Mouse (Mus musculus): Measurements from ENCODE around the gene Stbd1. TPM values are rescaled to one million over a fixed set of nuclear protein-coding genes. Genes with fewer than 3 reads are reported as not detected.
A peak's percentile ranks its signal among the peaks of the same experiment; 100 is the strongest.

Stbd1 gene
- polyA plus RNA-seq (2014; fragmentation: Nextera tagmentation; extraction: Ambion mirVana) = 3.5 and 4.0 TPM in 2 replicates

- Histone ChIP-seq H3K27ac (ENCODE audit: low read depth, low read length) (no peak within 1 kb of the TSS), H3K9ac (ENCODE audit: low read length) (peak within 1 kb of the TSS; percentile 68), H3K4me2 (ENCODE audit: low read length) (peak within 1 kb of the TSS; percentile 94), H3K9me3 (replicated peaks; ENCODE audit: control insufficient read depth, low read length) (no peaks in the 10 kb centered on the region), H3K27me3 (replicated peaks; ENCODE audit: control insufficient read depth, insufficient read depth, low read length) (peaks cover 4% of the 10 kb centered on the region), H3K36me3 (ENCODE audit: control insufficient read depth, insufficient read depth, low read length) (no peaks in the 10 kb centered on the region), H3K4me1 (ENCODE audit: control insufficient read depth, insufficient read depth, low read length) (no peaks in the 10 kb centered on the region), H3K4me3 (ENCODE audit: low read depth, low read length) (peak within 1 kb of the TSS; percentile 68)
- DNase-seq (ENCODE audit: low spot score) (peak; percentile 71), ATAC-seq (peak; percentile 93)
- WGBS = under 1% methylated on average over 68 of the region's 69 CpGs
Observed at GRCm38 (mm10) chr5:92602691-92603690, at the start of gene Stbd1. Gene Stbd1 (plus strand): TSS chr5:92603041.

DNA sequence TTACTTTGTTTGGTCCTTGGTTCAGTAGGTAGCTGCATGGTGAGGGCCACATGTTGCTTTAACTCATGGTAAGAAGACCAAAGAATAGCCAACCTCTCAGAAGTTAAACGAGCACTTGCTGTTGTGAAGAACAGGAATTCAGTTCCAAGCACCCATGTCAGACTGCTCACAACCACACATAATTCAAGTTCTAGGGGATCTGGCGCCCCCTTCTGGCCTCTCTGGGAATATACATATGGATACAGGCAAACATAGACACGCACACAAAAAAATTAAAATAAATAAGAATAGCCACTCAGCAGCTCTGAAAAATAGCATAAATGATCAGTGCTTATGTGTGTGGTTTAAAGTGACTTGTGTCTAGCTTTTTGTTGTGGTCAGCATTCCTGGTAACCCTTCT is 48.9 kb upstream of the Stbd1 start:
- ATAC-seq (no peak), DNase-seq (ENCODE audit: low spot score) (no peak)
- no peaks in the 10 kb centered on the region for H3K36me3 ChIP-seq (ENCODE audit: control insufficient read depth, insufficient read depth, low read length)
- H3K4me3 ChIP-seq (ENCODE audit: low read depth, low read length) = no peak overlapping the region
- H3K9ac ChIP-seq (ENCODE audit: low read length) = no peak overlapping the region
- no peaks in the 10 kb centered on the region for H3K4me1 ChIP-seq (ENCODE audit: control insufficient read depth, insufficient read depth, low read length)
- no peak overlapping the region for H3K27ac ChIP-seq (ENCODE audit: low read depth, low read length)
- H3K27me3 ChIP-seq (replicated peaks; ENCODE audit: control insufficient read depth, insufficient read depth, low read length) = no peaks in the 10 kb centered on the region
- 0 out of 2 replicates have a peak, but pooled peaks cover 3% of the 10 kb centered on the region for H3K9me3 ChIP-seq (replicated peaks; ENCODE audit: control insufficient read depth, low read length)
- H3K4me2 ChIP-seq (ENCODE audit: low read length) = no peak overlapping the region
- 63% methylated on average over 3 of the region's 3 CpGs for WGBS

DNA sequence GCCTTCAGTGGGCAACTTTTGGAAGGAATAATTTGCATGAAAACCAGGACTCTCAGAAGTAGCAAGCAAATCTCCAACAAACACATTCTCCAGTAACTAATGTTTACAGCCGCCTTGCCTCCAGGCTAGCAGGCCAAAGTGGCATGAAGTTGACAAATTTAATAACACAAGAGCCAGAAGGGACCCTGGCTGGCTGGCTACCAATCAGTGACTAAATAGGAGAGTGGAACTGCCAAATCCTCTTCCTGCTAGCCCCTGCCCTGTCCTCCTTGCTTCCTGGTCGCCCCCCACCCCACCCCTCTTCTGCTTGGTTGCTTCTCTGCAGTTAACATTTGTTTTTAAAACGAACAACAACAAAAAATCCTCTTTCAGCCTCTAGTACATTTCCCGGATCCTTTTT is 48.4 kb upstream of the Stbd1 start:
- Histone ChIP-seq H3K4me2 (ENCODE audit: low read length) (no peak overlapping the region), H3K4me3 (ENCODE audit: low read depth, low read length) (no peak overlapping the region), H3K9ac (ENCODE audit: low read length) (no peak overlapping the region), H3K9me3 (replicated peaks; ENCODE audit: control insufficient read depth, low read length) (0 out of 2 replicates have a peak, but pooled peaks cover 3% of the 10 kb centered on the region), H3K36me3 (ENCODE audit: control insufficient read depth, insufficient read depth, low read length) (no peaks in the 10 kb centered on the region), H3K4me1 (ENCODE audit: control insufficient read depth, insufficient read depth, low read length) (no peaks in the 10 kb centered on the region), H3K27ac (ENCODE audit: low read depth, low read length) (no peak overlapping the region), H3K27me3 (replicated peaks; ENCODE audit: control insufficient read depth, insufficient read depth, low read length) (no peaks in the 10 kb centered on the region)
- peak; percentile 20 for DNase-seq (ENCODE audit: low spot score)
- no peak for ATAC-seq
- WGBS = 80% methylated on average over 4 of the region's 4 CpGs

DNA sequence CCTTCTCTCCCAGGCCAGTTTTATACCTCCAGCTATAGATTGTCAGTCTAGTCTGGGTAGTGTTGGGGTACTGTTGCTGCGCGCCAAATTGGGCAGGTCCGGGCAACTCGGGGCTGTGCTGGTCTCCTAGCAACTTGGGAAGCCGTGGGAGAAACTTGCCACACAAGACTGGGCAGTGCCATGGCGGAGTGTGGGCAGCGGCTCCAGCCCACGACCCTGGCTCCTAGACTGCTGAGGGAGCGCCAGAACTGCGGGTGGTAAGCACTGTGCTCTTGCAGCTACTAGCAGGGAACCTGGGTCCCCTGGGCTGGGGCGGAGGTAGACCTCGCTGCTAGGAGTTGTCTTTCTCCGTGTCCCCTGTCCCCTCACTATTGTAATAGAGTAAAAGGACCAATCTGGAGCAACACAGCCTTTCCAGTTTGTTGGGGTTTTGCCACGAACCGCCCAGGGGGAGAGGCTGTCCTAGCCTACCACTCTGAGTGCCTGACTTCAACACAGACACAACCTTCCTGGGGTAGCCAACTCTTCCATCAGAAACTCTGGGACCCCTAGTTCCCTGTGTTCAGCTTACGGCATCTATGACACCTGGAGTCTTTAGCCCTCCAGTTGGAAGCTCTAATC is 47.8 kb upstream of the Stbd1 start, which contains the start of gene Fam47e:
Gene Fam47e, plus strand, starts transcription at position 179 of the 621 bp plus-strand sequence.
- peak; percentile 16 for DNase-seq (ENCODE audit: low spot score)
- 70% methylated on average over 16 of the region's 16 CpGs for WGBS
- no peak within 1 kb of the TSS for H3K4me2 ChIP-seq (ENCODE audit: low read length)
- no peaks in the 10 kb centered on the region for H3K36me3 ChIP-seq (ENCODE audit: control insufficient read depth, insufficient read depth, low read length)
- no peak within 1 kb of the TSS for H3K4me3 ChIP-seq (ENCODE audit: low read depth, low read length)
- H3K9ac ChIP-seq (ENCODE audit: low read length) = no peak within 1 kb of the TSS
- no peaks in the 10 kb centered on the region for H3K27me3 ChIP-seq (replicated peaks; ENCODE audit: control insufficient read depth, insufficient read depth, low read length)
- H3K27ac ChIP-seq (ENCODE audit: low read depth, low read length) = no peak within 1 kb of the TSS
- H3K4me1 ChIP-seq (ENCODE audit: control insufficient read depth, insufficient read depth, low read length) = no peaks in the 10 kb centered on the region
- H3K9me3 ChIP-seq (replicated peaks; ENCODE audit: control insufficient read depth, low read length) = 0 out of 2 replicates have a peak, but pooled peaks cover 3% of the 10 kb centered on the region
- ATAC-seq = no peak

DNA sequence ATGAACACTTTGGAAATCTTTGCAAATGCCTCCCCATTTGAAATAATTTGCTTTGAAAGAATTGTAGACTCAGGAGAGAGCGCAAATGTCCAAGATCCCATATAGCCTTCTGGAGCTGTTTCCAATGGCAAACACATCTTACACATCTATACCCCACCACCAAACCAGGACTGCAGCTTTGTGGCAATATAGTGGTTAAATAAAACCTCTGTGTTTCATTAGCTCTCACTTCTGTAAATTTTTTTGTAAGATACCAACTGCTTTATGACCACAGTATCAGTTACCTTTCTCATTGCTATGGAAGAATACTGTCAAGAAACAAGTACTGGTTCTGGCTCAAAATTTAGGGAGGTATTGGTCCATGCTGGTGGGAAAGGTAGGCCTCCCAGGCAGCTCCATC is 46.9 kb upstream of the Stbd1 start:
- H3K4me3 ChIP-seq (ENCODE audit: low read depth, low read length) = no peak overlapping the region
- ATAC-seq = no peak
- no peaks in the 10 kb centered on the region for H3K27me3 ChIP-seq (replicated peaks; ENCODE audit: control insufficient read depth, insufficient read depth, low read length)
- H3K36me3 ChIP-seq (ENCODE audit: control insufficient read depth, insufficient read depth, low read length) = no peaks in the 10 kb centered on the region
- no peaks in the 10 kb centered on the region for H3K4me1 ChIP-seq (ENCODE audit: control insufficient read depth, insufficient read depth, low read length)
- 0 out of 2 replicates have a peak, but pooled peaks cover 3% of the 10 kb centered on the region for H3K9me3 ChIP-seq (replicated peaks; ENCODE audit: control insufficient read depth, low read length)
- H3K9ac ChIP-seq (ENCODE audit: low read length) = no peak overlapping the region
- H3K27ac ChIP-seq (ENCODE audit: low read depth, low read length) = no peak overlapping the region
- 86% methylated on average over 1 of the region's 1 CpGs for WGBS
- DNase-seq (ENCODE audit: low spot score) = no peak
- no peak overlapping the region for H3K4me2 ChIP-seq (ENCODE audit: low read length)

DNA sequence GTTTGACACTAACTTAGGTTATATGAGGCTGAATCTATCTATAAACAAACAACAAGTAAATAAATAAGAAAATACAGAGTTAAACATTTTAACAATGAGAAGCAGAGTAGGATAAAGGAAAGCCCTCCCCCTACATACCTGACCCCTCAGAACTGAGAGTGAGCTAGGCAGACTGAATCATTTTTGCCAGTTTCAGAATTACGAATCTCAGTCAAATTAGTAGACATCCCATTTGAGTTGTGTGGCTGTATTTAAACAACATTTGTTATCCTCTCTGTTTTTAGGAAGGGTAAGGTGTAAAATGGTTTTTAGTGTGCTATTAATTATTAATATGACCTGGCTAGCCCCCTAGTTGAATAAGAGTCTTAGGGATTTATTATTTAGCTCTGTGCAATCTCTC is 45.3 kb upstream of the Stbd1 start:
- ATAC-seq (no peak), DNase-seq (ENCODE audit: low spot score) (no peak)
- no peak overlapping the region for H3K4me2 ChIP-seq (ENCODE audit: low read length)
- no peak overlapping the region for H3K4me3 ChIP-seq (ENCODE audit: low read depth, low read length)
- no peak overlapping the region for H3K9ac ChIP-seq (ENCODE audit: low read length)
- H3K27me3 ChIP-seq (replicated peaks; ENCODE audit: control insufficient read depth, insufficient read depth, low read length) = no peaks in the 10 kb centered on the region
- H3K4me1 ChIP-seq (ENCODE audit: control insufficient read depth, insufficient read depth, low read length) = no peaks in the 10 kb centered on the region
- H3K27ac ChIP-seq (ENCODE audit: low read depth, low read length) = no peak overlapping the region
- H3K36me3 ChIP-seq (ENCODE audit: control insufficient read depth, insufficient read depth, low read length) = no peaks in the 10 kb centered on the region
- 100% methylated on average over 1 of the region's 1 CpGs for WGBS
- H3K9me3 ChIP-seq (replicated peaks; ENCODE audit: control insufficient read depth, low read length) = 0 out of 2 replicates have a peak, but pooled peaks cover 3% of the 10 kb centered on the region

DNA sequence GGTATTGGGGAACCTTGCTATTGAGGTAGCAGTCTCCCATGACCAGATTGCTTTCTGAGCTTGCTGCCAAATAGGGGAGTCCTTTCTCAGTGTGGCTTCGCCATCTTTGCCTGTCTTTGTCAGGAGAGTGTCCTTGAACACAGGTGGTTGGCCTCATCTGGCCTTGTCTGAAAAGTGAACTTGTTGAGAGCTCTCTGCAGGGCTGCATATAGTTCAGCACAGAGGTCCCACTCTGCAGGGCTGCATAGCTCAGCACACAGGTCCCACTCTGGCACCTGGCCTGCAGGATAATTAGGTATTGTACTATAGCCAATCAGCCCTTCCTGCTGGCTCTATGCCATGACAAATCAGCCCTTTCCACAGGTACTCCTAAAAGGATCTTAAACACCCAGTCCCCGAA is 42.6 kb upstream of the Stbd1 start:
- DNase-seq (ENCODE audit: low spot score) (no peak), ATAC-seq (no peak)
- Histone ChIP-seq H3K9ac (ENCODE audit: low read length) (no peak overlapping the region), H3K4me2 (ENCODE audit: low read length) (no peak overlapping the region), H3K36me3 (ENCODE audit: control insufficient read depth, insufficient read depth, low read length) (no peaks in the 10 kb centered on the region), H3K27ac (ENCODE audit: low read depth, low read length) (no peak overlapping the region), H3K4me3 (ENCODE audit: low read depth, low read length) (no peak overlapping the region), H3K9me3 (replicated peaks; ENCODE audit: control insufficient read depth, low read length) (no peaks in the 10 kb centered on the region), H3K27me3 (replicated peaks; ENCODE audit: control insufficient read depth, insufficient read depth, low read length) (no peaks in the 10 kb centered on the region), H3K4me1 (ENCODE audit: control insufficient read depth, insufficient read depth, low read length) (no peaks in the 10 kb centered on the region)
- 40% methylated on average over 2 of the region's 2 CpGs for WGBS

DNA sequence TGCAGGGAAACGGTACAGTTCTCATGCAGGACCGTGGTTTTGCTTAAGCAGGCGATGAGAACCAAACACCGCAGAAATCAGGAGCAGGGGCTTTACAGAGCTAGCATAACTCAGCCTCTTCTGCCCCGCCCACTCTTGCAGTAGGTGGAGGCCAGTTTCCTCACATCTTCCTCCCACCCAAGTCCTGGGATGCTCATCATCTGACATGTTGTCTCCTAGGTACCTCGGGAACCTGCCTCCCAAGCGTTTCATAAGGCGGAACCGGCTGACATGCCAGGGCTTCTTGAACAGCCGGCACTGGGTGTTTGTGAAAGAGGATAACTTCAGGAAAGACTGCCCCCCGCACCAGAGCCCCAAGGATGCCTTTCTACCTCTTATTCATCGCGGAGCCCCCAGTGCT is 40.8 kb upstream of the Stbd1 start:
- H3K9ac ChIP-seq (ENCODE audit: low read length) = no peak overlapping the region
- H3K4me3 ChIP-seq (ENCODE audit: low read depth, low read length) = no peak overlapping the region
- no peak overlapping the region for H3K4me2 ChIP-seq (ENCODE audit: low read length)
- no peaks in the 10 kb centered on the region for H3K4me1 ChIP-seq (ENCODE audit: control insufficient read depth, insufficient read depth, low read length)
- H3K36me3 ChIP-seq (ENCODE audit: control insufficient read depth, insufficient read depth, low read length) = no peaks in the 10 kb centered on the region
- 80% methylated on average over 13 of the region's 13 CpGs for WGBS
- H3K27me3 ChIP-seq (replicated peaks; ENCODE audit: control insufficient read depth, insufficient read depth, low read length) = no peaks in the 10 kb centered on the region
- ATAC-seq (no peak), DNase-seq (ENCODE audit: low spot score) (no peak)
- no peaks in the 10 kb centered on the region for H3K9me3 ChIP-seq (replicated peaks; ENCODE audit: control insufficient read depth, low read length)
- H3K27ac ChIP-seq (ENCODE audit: low read depth, low read length) = no peak overlapping the region

Measured in forebrain, embryonic 14.5 days (tissue).